33 mouse cellular contexts compared by ENCODE assay signal in the genomic region with DNA sequence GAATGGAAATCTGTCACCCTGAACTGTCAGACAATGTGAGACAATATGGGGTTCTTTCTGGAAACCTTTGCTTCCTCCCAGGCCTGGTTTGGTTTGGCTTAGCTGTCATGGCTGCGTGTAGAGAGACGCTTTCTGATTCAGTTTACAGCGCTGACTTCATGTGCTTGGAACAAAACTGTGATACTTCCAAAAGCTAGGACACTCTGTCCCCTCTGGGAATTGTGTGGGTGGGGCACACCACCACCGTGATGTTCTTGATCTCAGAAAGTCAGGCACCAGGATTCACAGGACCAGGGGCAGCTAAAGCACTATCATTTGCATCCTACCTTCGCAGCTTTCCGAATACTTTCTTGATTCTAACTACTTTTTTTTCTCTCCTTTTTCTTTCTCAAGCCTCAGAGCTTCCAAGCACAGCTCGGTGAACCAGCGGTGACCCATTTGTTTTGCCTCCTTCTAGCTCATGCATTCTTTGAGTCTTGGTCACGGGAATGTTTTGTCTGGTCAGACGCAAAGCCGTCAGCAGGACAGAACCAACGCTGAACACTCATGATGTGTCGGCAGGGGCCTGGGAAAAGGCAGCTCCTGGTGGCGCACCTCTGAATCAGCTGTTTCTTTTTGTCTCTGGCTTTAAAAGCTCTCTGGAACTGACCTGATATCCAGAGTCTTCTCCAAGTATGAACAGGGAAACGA. TPM values are rescaled to one million over a fixed set of nuclear protein-coding genes. Genes with fewer than 3 reads are reported as not detected.
DNase-seq lines count a peak whose midpoint lies in the region; ATAC-seq and TF ChIP-seq lines count a peak whose summit lies in the region.
"Had no signal": no experiment of that assay in that cellular context is flagged by ENCODE, and none has a peak within 500 bp of the region (broad histone marks: within the 10 kb centered on the region; RNA-seq: fewer than 3 reads in every experiment).

No protein-coding gene starts in this region.

- no peak for ATAC-seq in kidney, embryonic 14.5 days (ENCODE audit: low FRiP score, low TSS enrichment)

- no peak overlapping the region for H3K9ac ChIP-seq in kidney, embryonic 14.5 days (ENCODE audit: low read depth, low read length)
- H3K9ac ChIP-seq: hindbrain, embryonic 12.5 days; liver, embryonic 15.5 days; lung, embryonic 15.5 days; stomach, embryonic 15.5 days had no signal

- H3K27me3 ChIP-seq in kidney, embryonic 14.5 days (ENCODE audit: control insufficient read depth, insufficient read depth, low read length): no peaks in the 10 kb centered on the region
- H3K27me3 ChIP-seq: hindbrain, embryonic 12.5 days; liver, embryonic 15.5 days; lung, embryonic 15.5 days; stomach, embryonic 15.5 days had no signal

- peak; percentile 34 for DNase-seq in gastrocnemius, adult 2 months
- DNase-seq in gastrocnemius, postnatal 36 days: no peak
- peak; percentile 16 for DNase-seq in kidney, postnatal 10 days
- DNase-seq in 3T3-L1 (ENCODE audit: low read depth, low spot score): peak; percentile 91
- DNase-seq in adrenal gland, adult 8-10 months: no peak
- no peak for DNase-seq in adrenal gland, adult 18-20 months (ENCODE audit: low spot score in 2 of 2)
- DNase-seq: adrenal gland, postnatal 25 days; cerebellum, adult 11 months; cerebellum, adult 9-11 months; kidney, adult 11 months; kidney, postnatal 14 days; liver; right cerebral cortex, adult 18-20 months; right cerebral cortex, postnatal 4 days; thymus, adult 18-20 months; thymus, postnatal 36 days had no signal

- TF ChIP-seq CTCF in gastrocnemius, adult 2 months (IDR thresholded peaks at IDR 0.05): no peak
- TF ChIP-seq CTCF in embryonic fibroblast, embryonic 13.5 days (IDR thresholded peaks at IDR 0.05; ENCODE audit: borderline replicate concordance, insufficient read depth, low read length): no peak

- no peaks in the 10 kb centered on the region for H3K4me1 ChIP-seq in kidney, embryonic 14.5 days (ENCODE audit: control insufficient read depth, insufficient read depth, low read length)
- H3K4me1 ChIP-seq in embryonic fibroblast, embryonic 13.5 days (ENCODE audit: control insufficient read depth, insufficient read depth, low read length): peaks cover 4% of the 10 kb centered on the region; the same call in 1 of the 2 replicates
- H3K4me1 ChIP-seq: hindbrain, embryonic 12.5 days; limb, embryonic 10.5 days; liver, embryonic 15.5 days; lung, embryonic 15.5 days; stomach, embryonic 15.5 days had no signal

- no peak overlapping the region for H3K4me3 ChIP-seq in gastrocnemius, adult 2 months
- H3K4me3 ChIP-seq in kidney, embryonic 14.5 days (ENCODE audit: low read length): no peak overlapping the region
- H3K4me3 ChIP-seq in embryonic fibroblast, embryonic 13.5 days (ENCODE audit: insufficient read depth, low read length): no peak overlapping the region
- H3K4me3 ChIP-seq: embryonic facial prominence, embryonic 10.5 days; hindbrain, embryonic 12.5 days; limb, embryonic 10.5 days; liver, embryonic 15.5 days; lung, embryonic 15.5 days; stomach, embryonic 15.5 days had no signal

- no peak overlapping the region for H3K27ac ChIP-seq in gastrocnemius, adult 2 months
- no peak overlapping the region for H3K27ac ChIP-seq in kidney, embryonic 14.5 days (ENCODE audit: low read depth, low read length)
- H3K27ac ChIP-seq in embryonic fibroblast, embryonic 13.5 days (ENCODE audit: insufficient read depth, low read length): peak overlapping the region; percentile 77
- H3K27ac ChIP-seq: embryonic facial prominence, embryonic 10.5 days; hindbrain, embryonic 12.5 days; limb, embryonic 10.5 days; liver, embryonic 15.5 days; lung, embryonic 15.5 days; stomach, embryonic 15.5 days had no signal

- no peak for TF ChIP-seq POLR2A in embryonic fibroblast, embryonic 13.5 days (IDR thresholded peaks at IDR 0.05; ENCODE audit: low read depth, low read length)

- intact Hi-C loops in gastrocnemius, adult 2 months (cut with DNase I): no loop called here
- intact Hi-C loops in gastrocnemius, postnatal 36 days (cut with DNase I): no loop called here

- H3K4me2 ChIP-seq in kidney, embryonic 14.5 days (replicated peaks; ENCODE audit: low read depth, low read length): no peak overlapping the region
- H3K4me2 ChIP-seq: hindbrain, embryonic 12.5 days; liver, embryonic 15.5 days; lung, embryonic 15.5 days; midbrain, embryonic 11.5 days; stomach, embryonic 15.5 days had no signal

- WGBS in kidney, embryonic 14.5 days: 66% methylated on average over 15 of the region's 15 CpGs

- no peaks in the 10 kb centered on the region for H3K36me3 ChIP-seq in kidney, embryonic 14.5 days (ENCODE audit: control insufficient read depth, insufficient read depth, low read length)
- H3K36me3 ChIP-seq: embryonic facial prominence, embryonic 10.5 days; G1E; hindbrain, embryonic 12.5 days; limb, embryonic 10.5 days; liver, embryonic 15.5 days; lung, embryonic 15.5 days; stomach, embryonic 15.5 days had no signal

- no peaks in the 10 kb centered on the region for H3K9me3 ChIP-seq in kidney, embryonic 14.5 days (ENCODE audit: control insufficient read depth, low read length)
- H3K9me3 ChIP-seq: embryonic facial prominence, embryonic 10.5 days; G1E; hindbrain, embryonic 12.5 days; limb, embryonic 10.5 days; liver, embryonic 15.5 days; lung, embryonic 15.5 days; stomach, embryonic 15.5 days had no signal

RNA-seq across cellular contexts. Expression of a gene that starts 18.2 kb away (rescaled TPM):
- total RNA-seq in gastrocnemius, adult 2 months (2021): not detected
- not detected for total RNA-seq in gastrocnemius, postnatal 36 days (2021)
- 0.47 and 0.60 TPM in 2 replicates for polyA plus RNA-seq in kidney, embryonic 14.5 days (2014; fragmentation: Nextera tagmentation; extraction: Ambion mirVana)
- polyA plus RNA-seq in embryonic fibroblast, embryonic 13.5 days (2011; ENCODE audit: insufficient read length, low read depth, missing spikeins): not detected in 2 replicates
- total RNA-seq in adrenal gland, adult 8-10 months (2022): under 1 TPM in 1 of 4 experiments, not detected in 3; 0.19 TPM
- total RNA-seq in adrenal gland, adult 18-20 months (2021): under 1 TPM in 1 of 2 experiments, not detected in 1; 0.35 TPM
- total RNA-seq: adrenal gland, postnatal 25 days; CH12.LX; gastrocnemius, adult 8-10 months; heart, adult 18-20 months; megakaryocyte progenitor cell, adult 5-6 weeks; neutrophil, adult 5-6 weeks had no signal
- polyA plus RNA-seq: G1E; heart, postnatal 0 days; liver, embryonic 15.5 days; lung, embryonic 15.5 days had no signal

RNA-seq across cellular contexts. Expression of a gene that starts 20.6 kb away (rescaled TPM):
- under 1 TPM; 0.13 to 0.17 TPM for total RNA-seq in gastrocnemius, adult 2 months (2021)
- under 1 TPM; 0.15 to 0.38 TPM for total RNA-seq in gastrocnemius, postnatal 36 days (2021)
- 0.16 and 0.54 TPM in 2 replicates for polyA plus RNA-seq in kidney, embryonic 14.5 days (2014; fragmentation: Nextera tagmentation; extraction: Ambion mirVana)
- not detected in 2 replicates for polyA plus RNA-seq in embryonic fibroblast, embryonic 13.5 days (2011; ENCODE audit: insufficient read length, low read depth, missing spikeins)
- total RNA-seq in adrenal gland, adult 8-10 months (2022): under 1 TPM; 0.31 to 0.92 (median 0.50) TPM
- under 1 TPM; 0.45 to 0.46 TPM for total RNA-seq in adrenal gland, adult 18-20 months (2021)
- total RNA-seq: CH12.LX; G1E; megakaryocyte progenitor cell, adult 5-6 weeks; neutrophil, adult 5-6 weeks had no signal
- polyA plus RNA-seq: forebrain, embryonic 11.5 days; G1E had no signal

RNA-seq across cellular contexts. Expression of a gene that starts 28.1 kb away (rescaled TPM):
- total RNA-seq in gastrocnemius, adult 2 months (2021): 10 to 100 TPM; 10.8 to 16.0 TPM
- 10 to 100 TPM; 12.6 to 13.1 TPM for total RNA-seq in gastrocnemius, postnatal 36 days (2021)
- polyA plus RNA-seq in kidney, embryonic 14.5 days (2014; fragmentation: Nextera tagmentation; extraction: Ambion mirVana): 140 and 144 TPM in 2 replicates
- 58.5 and 59.4 TPM in 2 replicates for polyA plus RNA-seq in embryonic fibroblast, embryonic 13.5 days (2011; ENCODE audit: insufficient read length, low read depth, missing spikeins)
- total RNA-seq in adrenal gland, adult 8-10 months (2022): 10 to 100 TPM; 26.4 to 46.4 (median 40.1) TPM
- 10 to 100 TPM; 32.0 to 41.5 TPM for total RNA-seq in adrenal gland, adult 18-20 months (2021)
- polyA plus RNA-seq: G1E had no signal

Comparison
In these comparisons a context has a peak if more than half of its experiments do, and no peak if none do; other contexts are left out.
1. DNase-seq: peak in gastrocnemius, adult 2 months (single experiment), kidney, postnatal 10 days (single experiment) and 3T3-L1 (single experiment); none in gastrocnemius, postnatal 36 days (0 of 2), adrenal gland, adult 8-10 months (single experiment) and adrenal gland, adult 18-20 months (0 of 2).